Mouse (Mus musculus) kidney, postnatal 36 days (tissue): ENCODE data around the gene Rbm18.

Experiments used
- DNase-seq, 2 experiments: peaks; one replicate each; pipeline ENCODE4 v3.0.0; 2021 to 2022; ENCODE audit warnings: mixed read lengths in 2 of 2

Gene Rbm18

GRCm38 (mm10) chr2:36104436-36104955 is 32.1 kb downstream of the Rbm18 start:
- DNase-seq, result peak in 1 of 2 experiments; percentile 33

GRCm38 (mm10) chr2:36103555-36104367 is 32.8 kb downstream of the Rbm18 start:
- DNase-seq, result peak in 1 of 2 experiments; percentile 38

DNA sequence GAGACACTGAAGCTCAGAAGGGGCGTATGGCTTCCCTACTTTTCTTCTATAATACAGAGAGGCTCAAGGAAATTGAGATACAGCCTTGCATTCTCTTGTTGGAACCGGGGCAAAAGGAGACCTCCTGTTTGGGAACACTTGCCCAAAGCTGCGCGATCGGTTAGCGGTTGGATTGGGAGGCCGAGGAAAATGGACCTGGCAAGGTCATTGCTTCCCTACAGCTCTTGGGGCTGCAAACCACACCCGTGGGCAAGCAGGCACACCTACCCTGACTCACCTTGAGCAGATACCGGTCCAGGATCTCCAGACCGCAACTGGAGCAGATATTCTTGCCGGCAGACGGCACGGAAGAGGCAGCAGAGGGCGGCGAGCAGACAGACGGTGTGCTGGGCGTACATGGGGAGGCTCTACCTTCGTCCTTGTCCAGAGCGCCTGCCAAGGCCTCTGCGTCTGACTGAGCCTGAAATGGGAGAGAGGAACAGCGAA is 33.5 kb downstream of the Rbm18 start:
- no peak for DNase-seq

GRCm38 (mm10) chr2:36102559-36102946 is 34.0 kb downstream of the Rbm18 start:
- peak in 1 of 2 experiments; percentile 39 for DNase-seq

DNA sequence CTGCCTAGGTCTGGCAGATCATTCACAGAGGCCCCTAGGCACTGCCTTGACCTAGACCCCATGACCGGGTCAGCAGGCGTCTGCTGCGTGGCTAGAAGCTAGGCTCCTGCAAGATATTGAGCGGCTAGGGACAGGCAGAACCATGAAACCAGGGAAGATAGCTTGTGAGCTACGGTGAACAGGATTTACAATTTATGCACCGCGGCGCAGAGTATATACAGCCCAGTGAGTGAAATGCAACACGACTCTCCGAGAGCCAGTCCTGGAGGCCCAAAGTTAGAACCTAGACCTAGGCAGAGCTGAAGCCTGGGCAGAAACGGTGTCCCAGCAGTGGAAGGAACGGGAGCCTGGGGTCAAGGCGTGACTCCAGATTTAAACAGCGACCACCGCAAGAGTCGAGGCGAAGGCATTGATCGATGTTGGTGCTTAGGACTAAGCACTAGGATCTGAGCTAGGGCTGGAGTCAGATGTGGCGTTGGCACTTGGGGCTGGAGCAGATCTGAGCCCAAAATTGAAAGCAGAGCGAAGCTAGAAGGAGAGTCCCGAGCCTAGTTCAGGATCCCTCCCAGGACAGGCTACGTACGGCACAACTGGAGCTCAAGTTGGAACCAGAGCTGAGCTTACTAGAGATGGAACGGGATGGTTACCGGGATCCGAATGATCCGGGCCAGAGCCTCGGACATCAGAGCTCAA is 34.6 kb downstream of the Rbm18 start:
- DNase-seq, result no peak

GRCm38 (mm10) chr2:36099739-36100138 is 36.8 kb downstream of the Rbm18 start:
- peak in 1 of 2 experiments; percentile 29 for DNase-seq

- DNase-seq, result no peak
Observed at GRCm38 (mm10) chr2:36098021-36098420, 38.6 kb downstream of the Rbm18 start.

- DNase-seq, result no peak
Observed at GRCm38 (mm10) chr2:36097129-36097815, 39.3 kb downstream of the Rbm18 start.

GRCm38 (mm10) chr2:36093914-36094475 is 42.6 kb downstream of the Rbm18 start:
- DNase-seq, result no peak

GRCm38 (mm10) chr2:36093301-36093700 is 43.3 kb downstream of the Rbm18 start:
- no peak for DNase-seq

DNA sequence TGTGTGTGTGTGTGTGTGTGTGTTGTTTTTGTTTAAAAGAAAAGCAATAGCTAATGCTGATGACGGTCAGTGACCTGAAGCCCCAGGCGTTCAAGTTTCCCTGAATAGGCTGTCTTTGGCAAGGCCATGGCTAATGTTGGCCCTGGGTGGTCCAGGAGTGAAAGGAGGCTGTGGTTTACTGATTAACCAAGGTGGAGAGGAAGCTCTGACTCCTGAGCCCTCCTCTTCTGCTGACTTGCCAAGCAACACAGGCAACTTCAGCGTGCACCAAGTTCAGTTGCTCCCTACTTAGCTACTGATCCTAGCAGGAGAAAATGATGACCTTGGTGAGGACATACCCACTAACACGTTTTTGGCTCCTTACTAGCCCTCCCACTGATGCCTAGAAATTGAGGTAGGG is 43.8 kb downstream of the Rbm18 start:
- peak; percentile 44 to 71 for DNase-seq

- peak; percentile 66 to 81 for DNase-seq
Observed at GRCm38 (mm10) chr2:36090853-36091741, 45.5 kb downstream of the Rbm18 start.

DNA sequence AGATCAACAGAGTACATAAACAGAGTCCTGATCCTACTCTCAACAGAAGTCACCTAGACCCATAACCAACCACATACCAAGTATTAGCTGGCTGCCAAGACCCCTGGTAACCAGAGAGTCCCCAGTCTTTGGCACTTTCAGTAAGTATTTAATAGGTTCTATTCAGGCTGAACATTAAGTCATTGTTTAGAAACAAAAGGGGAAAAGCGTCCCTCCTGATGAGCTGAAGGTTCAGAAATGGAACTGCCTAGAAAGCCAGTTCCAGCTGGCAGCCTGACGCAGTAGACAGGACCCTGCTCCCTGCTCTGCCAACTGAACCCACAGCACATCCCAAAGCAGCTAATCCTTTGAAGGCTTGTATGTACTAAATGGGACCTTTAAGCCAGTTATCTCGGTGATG is 47.4 kb downstream of the Rbm18 start:
- DNase-seq, result no peak

DNA sequence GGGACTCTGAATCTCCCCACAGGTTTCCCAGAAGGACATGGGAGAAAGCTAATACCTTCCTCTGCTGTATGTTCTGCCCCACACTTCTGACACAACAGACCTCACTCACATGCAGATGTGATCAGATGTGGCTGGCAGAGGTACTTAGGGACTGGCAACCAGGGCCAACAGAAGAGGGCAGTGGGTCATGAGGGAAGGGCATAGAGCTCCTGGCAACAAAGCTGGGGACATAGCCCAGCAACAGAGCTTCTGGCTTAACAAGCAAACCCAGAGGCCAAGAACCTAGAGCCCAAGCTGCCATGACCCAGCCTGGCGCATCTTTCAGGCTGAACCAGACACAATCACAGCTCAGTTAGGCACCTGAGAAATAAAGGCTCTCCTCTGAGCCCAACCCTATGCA is 51.5 kb downstream of the Rbm18 start:
- no peak for DNase-seq

DNA sequence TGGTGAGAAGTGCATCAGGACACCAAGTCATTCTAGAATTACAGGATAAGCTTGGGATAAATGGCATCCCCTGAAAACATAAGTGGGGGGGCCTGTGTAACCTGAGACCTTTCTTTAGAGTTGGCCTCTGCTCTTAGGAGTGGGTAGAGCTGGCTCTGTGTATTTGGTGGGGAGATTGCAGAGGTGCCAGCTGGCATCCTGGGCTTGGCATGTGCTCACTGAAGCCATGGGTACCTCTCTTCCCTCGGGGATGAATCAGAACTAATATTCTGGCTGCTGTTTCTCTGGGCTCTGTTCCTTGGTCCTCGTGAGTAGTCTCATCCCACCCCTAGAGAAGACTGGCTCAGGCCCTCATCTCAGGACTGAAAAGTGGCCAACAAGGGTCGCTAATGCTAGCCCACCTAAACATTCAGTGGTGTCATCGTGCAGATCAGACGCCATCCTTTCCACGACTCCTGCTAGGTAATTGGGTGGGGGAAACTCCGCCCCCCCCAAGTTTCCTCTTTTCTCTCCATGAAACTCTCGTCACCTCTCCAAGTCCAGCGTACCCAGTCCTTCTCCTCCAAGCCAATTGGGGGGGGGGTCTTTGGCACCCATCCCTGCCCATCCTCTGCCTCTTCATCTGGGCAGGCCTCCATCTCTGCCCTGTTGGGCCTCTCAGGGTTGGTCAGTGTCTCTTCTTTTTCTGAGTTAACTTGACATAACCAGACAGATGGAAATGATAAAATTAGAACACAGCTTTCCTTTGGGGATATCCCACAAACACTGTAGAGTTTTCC is 53.6 kb downstream of the Rbm18 start:
- DNase-seq, result no peak

DNA sequence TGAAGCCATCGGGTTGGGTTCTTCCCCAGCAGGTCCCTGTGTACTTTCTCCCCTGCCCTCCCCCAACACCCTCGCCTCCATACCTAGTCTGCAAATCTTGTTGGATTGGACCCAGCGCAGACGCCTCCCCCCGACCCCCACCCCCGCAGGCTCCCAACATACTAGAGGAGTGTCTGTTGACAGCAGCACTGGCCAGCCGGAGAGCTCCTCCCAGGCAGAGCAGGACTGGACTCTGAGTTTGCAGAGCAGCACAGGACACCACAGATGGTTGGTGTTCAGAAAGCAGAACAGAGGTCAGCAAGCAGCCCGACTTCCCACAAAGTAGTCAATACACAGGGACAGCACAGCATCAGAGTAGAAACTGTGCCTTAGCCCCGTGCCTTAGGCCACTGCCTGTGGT is 55.1 kb downstream of the Rbm18 start:
- peak; percentile 43 to 64 for DNase-seq

DNA sequence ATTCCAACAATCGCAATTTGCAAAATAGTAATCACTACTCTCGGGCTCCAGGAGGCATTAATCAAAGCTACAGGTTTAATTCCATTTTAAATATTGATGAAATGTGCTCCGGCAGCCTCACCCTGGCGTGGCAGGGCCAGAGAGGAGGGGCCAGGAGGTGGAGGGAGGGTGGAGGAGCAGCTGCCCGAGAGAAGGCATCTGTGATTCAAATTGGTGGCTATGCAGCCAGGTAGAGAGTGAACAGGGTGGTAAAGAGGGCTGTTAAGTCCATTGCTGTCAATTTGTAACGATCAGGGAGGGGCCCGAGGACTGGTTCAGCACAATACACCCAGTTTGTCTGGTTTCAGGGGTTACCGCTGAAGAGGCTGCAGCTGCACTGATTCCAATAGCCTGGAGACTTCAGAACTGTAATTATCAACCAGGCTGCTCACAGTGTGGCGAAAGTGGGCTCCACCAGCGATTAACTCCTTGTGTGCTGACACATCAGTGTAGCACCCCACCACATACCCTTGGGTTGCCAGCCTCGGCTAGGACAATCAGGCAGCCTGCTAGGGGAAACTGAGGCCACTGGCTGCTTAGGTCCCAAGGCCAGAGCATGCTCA is 59.3 kb downstream of the Rbm18 start:
- no peak for DNase-seq

- DNase-seq, result no peak
Observed at GRCm38 (mm10) chr2:36075210-36075609, 61.4 kb downstream of the Rbm18 start.

DNA sequence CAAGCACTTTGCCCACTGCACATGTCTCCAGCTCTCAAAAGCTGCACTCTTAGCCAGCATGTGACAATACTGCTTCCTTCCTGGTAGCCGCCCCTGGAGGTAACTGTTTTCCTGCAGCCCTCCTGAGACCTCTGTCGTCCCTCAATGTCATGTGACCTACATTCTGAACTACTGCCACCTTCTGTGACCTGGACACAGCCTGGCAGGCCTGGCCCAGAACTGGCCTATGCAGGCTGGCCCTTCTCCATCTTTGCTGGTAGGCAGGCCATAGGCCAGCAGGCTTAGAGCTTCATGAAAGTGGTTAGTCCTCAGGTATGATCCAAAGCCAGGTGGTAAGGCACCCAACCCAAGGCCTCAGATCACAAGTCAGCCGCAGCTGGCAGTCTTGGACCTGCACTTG is 62.8 kb downstream of the Rbm18 start:
- peak in 1 of 2 experiments; percentile 7 for DNase-seq

DNA sequence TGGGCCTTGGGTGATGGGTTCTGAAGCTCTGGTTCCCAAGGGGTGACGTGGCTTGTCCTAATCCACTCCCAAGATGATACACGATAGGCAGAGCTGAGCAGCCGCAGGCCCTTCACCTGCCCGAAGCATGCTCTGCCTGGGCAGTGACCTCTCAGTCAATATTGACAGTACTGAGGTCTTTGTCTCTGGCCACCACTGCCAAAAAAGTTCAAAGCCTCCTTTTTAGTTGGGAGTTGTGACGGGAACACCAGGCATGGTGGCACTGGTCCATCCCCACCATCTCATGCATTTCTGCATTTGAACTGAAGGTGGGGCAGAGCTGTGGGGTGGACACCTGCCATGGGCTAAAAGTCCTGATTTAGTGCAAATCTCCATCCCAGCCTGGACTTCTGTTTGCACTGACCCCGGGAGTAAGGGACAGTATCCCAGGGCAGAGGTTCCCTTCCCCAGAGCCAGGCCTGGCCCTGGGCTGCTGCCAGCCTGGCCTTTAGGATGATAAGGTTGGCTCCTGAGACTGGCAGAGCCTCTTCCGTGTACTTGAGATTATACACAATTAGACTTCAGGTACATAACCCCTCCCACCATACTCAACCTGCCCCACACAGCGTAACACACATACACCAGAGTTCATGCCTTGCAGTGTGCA is 64.8 kb downstream of the Rbm18 start:
- no peak for DNase-seq
